Comparison of ENCODE assay signal across 8 mouse cellular contexts in genomic region chr4:134251241-134252130, GRCm38 (mm10). TPM values are rescaled to one million over a fixed set of nuclear protein-coding genes. Genes with fewer than 3 reads are reported as not detected.
DNase-seq lines count a peak whose midpoint lies in the region; ATAC-seq and TF ChIP-seq lines count a peak whose summit lies in the region.

No protein-coding gene starts in this region.

- ATAC-seq in megakaryocyte, adult 5-6 weeks (ENCODE audit: poor library complexity, severe bottlenecking), result no peak
- no peak; the same call in 1 of the 2 replicates for ATAC-seq in heart, postnatal 0 days (ENCODE audit: insufficient read depth, low read depth)
- peak; percentile 63 for ATAC-seq in midbrain, embryonic 14.5 days (ENCODE audit: low FRiP score, low TSS enrichment)

- H3K4me1 ChIP-seq in megakaryocyte, embryonic 14.5 days, result peaks cover 52% of the 10 kb centered on the region
- H3K4me1 ChIP-seq in heart, postnatal 0 days (ENCODE audit: control insufficient read depth, insufficient read depth), result peaks cover 21% of the 10 kb centered on the region; the same call in 1 of the 2 replicates
- H3K4me1 ChIP-seq in midbrain, embryonic 14.5 days (ENCODE audit: control insufficient read depth, insufficient read depth, low read length), result peaks cover 35% of the 10 kb centered on the region

- H3K9me3 ChIP-seq in megakaryocyte, embryonic 14.5 days, result peaks cover 4% of the 10 kb centered on the region; the same call in 1 of the 2 replicates
- H3K9me3 ChIP-seq in heart, postnatal 0 days (replicated peaks; ENCODE audit: control insufficient read depth, low read length), result no peaks in the 10 kb centered on the region
- H3K9me3 ChIP-seq in midbrain, embryonic 14.5 days (ENCODE audit: control insufficient read depth, low read length), result no peaks in the 10 kb centered on the region

- WGBS in heart, postnatal 0 days, result under 1% methylated on average over 85 of the region's 91 CpGs
- WGBS in midbrain, embryonic 14.5 days, result under 1% methylated on average over 91 of the region's 91 CpGs

- intact Hi-C loops in left cerebral cortex, postnatal 4 days (cut with DNase I), result no loop called here

- TF ChIP-seq EP300 in heart, postnatal 0 days (IDR thresholded peaks at IDR 0.05; ENCODE audit: low read depth), result no peak

- TF ChIP-seq CTCF in heart, postnatal 0 days (IDR thresholded peaks at IDR 0.05; ENCODE audit: low read depth), result no peak

- peak; percentile 72 for DNase-seq in embryo, embryonic 9.5 days (ENCODE audit: extremely low spot score)
- no peak for DNase-seq in heart, postnatal 0 days (ENCODE audit: low spot score)
- peak; percentile 44 for DNase-seq in left cerebral cortex, postnatal 4 days
- DNase-seq in midbrain, embryonic 14.5 days, result peak; percentile 88
- DNase-seq in testis, postnatal 10 days (ENCODE audit: low spot score), result peak; percentile 66
- DNase-seq in MN1 (ENCODE audit: low spot score), result no peak

- peak overlapping the region; percentile 85 for H3K4me3 ChIP-seq in megakaryocyte, embryonic 14.5 days (replicated peaks)
- peak overlapping the region; percentile 38 for H3K4me3 ChIP-seq in heart, postnatal 0 days (ENCODE audit: low read depth, low read length)
- peak overlapping the region; percentile 55 for H3K4me3 ChIP-seq in midbrain, embryonic 14.5 days (replicated peaks; ENCODE audit: low read depth, low read length)

- H3K36me3 ChIP-seq in megakaryocyte, embryonic 14.5 days (replicated peaks; ENCODE audit: low read length), result no peaks in the 10 kb centered on the region
- no peaks in the 10 kb centered on the region for H3K36me3 ChIP-seq in heart, postnatal 0 days (replicated peaks; ENCODE audit: control insufficient read depth, insufficient read depth, low read length)
- H3K36me3 ChIP-seq in midbrain, embryonic 14.5 days (ENCODE audit: control insufficient read depth, insufficient read depth, low read length), result no peaks in the 10 kb centered on the region

- H3K4me2 ChIP-seq in heart, postnatal 0 days (ENCODE audit: low read depth, low read length), result peak overlapping the region; percentile 79
- peak overlapping the region; percentile 81 for H3K4me2 ChIP-seq in midbrain, embryonic 14.5 days (ENCODE audit: low read length)

- H3K27ac ChIP-seq in heart, postnatal 0 days (ENCODE audit: low read depth), result no peak overlapping the region
- H3K27ac ChIP-seq in midbrain, embryonic 14.5 days (replicated peaks; ENCODE audit: low read depth, low read length), result peak overlapping the region; percentile 70

- peak overlapping the region; percentile 4; the same call in 1 of the 2 replicates for H3K9ac ChIP-seq in heart, postnatal 0 days (replicated peaks; ENCODE audit: low read depth, low read length)
- H3K9ac ChIP-seq in midbrain, embryonic 14.5 days (replicated peaks; ENCODE audit: low read length), result peak overlapping the region; percentile 63

- peaks cover 98% of the 10 kb centered on the region for H3K27me3 ChIP-seq in megakaryocyte, embryonic 14.5 days (replicated peaks)
- H3K27me3 ChIP-seq in heart, postnatal 0 days (ENCODE audit: control insufficient read depth, insufficient read depth, low read length), result peaks cover 46% of the 10 kb centered on the region
- peaks cover 67% of the 10 kb centered on the region for H3K27me3 ChIP-seq in midbrain, embryonic 14.5 days (ENCODE audit: control insufficient read depth, insufficient read depth, low read length)

RNA-seq across cellular contexts. Expression of gene Grrp1, which starts 2.4 kb away (rescaled TPM):
- not detected in 2 replicates for polyA plus RNA-seq in megakaryocyte, embryonic 14.5 days (2012; ENCODE audit: insufficient read depth, low replicate concordance)
- total RNA-seq in megakaryocyte, adult 5-6 weeks (2015), result not detected in 2 replicates
- total RNA-seq in megakaryocyte, adult 5-6 weeks (2017), result not detected in 2 replicates
- total RNA-seq in heart, postnatal 0 days (2014; rRNA removed; ENCODE audit: low replicate concordance), result 18.4 and 26.1 TPM in 2 replicates
- 6.0 and 6.5 TPM in 2 replicates for polyA plus RNA-seq in heart, postnatal 0 days (2015; fragmentation: Nextera tagmentation; extraction: Ambion mirVana)
- total RNA-seq in left cerebral cortex, postnatal 4 days (2021), result 1 to 10 TPM; 7.5 to 8.4 TPM
- 11.1 and 17.6 TPM in 2 replicates for polyA plus RNA-seq in midbrain, embryonic 14.5 days (2014; fragmentation: Nextera tagmentation; extraction: Ambion mirVana)

RNA-seq across cellular contexts. Expression of gene Gm30191, which starts 4.8 kb away (rescaled TPM):
- not detected in 2 replicates for polyA plus RNA-seq in megakaryocyte, embryonic 14.5 days (2012; ENCODE audit: insufficient read depth, low replicate concordance)
- not detected in 2 replicates for total RNA-seq in megakaryocyte, adult 5-6 weeks (2015)
- total RNA-seq in megakaryocyte, adult 5-6 weeks (2017), result not detected in 2 replicates
- not detected in 2 replicates for total RNA-seq in heart, postnatal 0 days (2014; rRNA removed; ENCODE audit: low replicate concordance)
- polyA plus RNA-seq in heart, postnatal 0 days (2015; fragmentation: Nextera tagmentation; extraction: Ambion mirVana), result not detected in 2 replicates
- total RNA-seq in left cerebral cortex, postnatal 4 days (2021), result not detected
- polyA plus RNA-seq in midbrain, embryonic 14.5 days (2014; fragmentation: Nextera tagmentation; extraction: Ambion mirVana), result 0.49 TPM in 1 of 2 replicates, not detected in the other

RNA-seq across cellular contexts. Expression of gene Zfp593, which starts 6.1 kb away (rescaled TPM):
- polyA plus RNA-seq in megakaryocyte, embryonic 14.5 days (2012; ENCODE audit: insufficient read depth, low replicate concordance), result 27.6 and 28.1 TPM in 2 replicates
- 3.5 and 4.6 TPM in 2 replicates for total RNA-seq in megakaryocyte, adult 5-6 weeks (2015)
- 3.8 and 5.9 TPM in 2 replicates for total RNA-seq in megakaryocyte, adult 5-6 weeks (2017)
- 4.0 and 4.2 TPM in 2 replicates for total RNA-seq in heart, postnatal 0 days (2014; rRNA removed; ENCODE audit: low replicate concordance)
- 5.4 and 6.0 TPM in 2 replicates for polyA plus RNA-seq in heart, postnatal 0 days (2015; fragmentation: Nextera tagmentation; extraction: Ambion mirVana)
- total RNA-seq in left cerebral cortex, postnatal 4 days (2021), result 10 to 100 TPM; 15.4 to 16.5 TPM
- 13.1 and 14.2 TPM in 2 replicates for polyA plus RNA-seq in midbrain, embryonic 14.5 days (2014; fragmentation: Nextera tagmentation; extraction: Ambion mirVana)

RNA-seq across cellular contexts. Expression of gene E130218I03Rik, which starts 8.0 kb away (rescaled TPM):
- polyA plus RNA-seq in megakaryocyte, embryonic 14.5 days (2012; ENCODE audit: insufficient read depth, low replicate concordance), result not detected in 2 replicates
- not detected in 2 replicates for total RNA-seq in megakaryocyte, adult 5-6 weeks (2015)
- not detected in 2 replicates for total RNA-seq in megakaryocyte, adult 5-6 weeks (2017)
- total RNA-seq in heart, postnatal 0 days (2014; rRNA removed; ENCODE audit: low replicate concordance), result not detected in 2 replicates
- 0.16 and 0.20 TPM in 2 replicates for polyA plus RNA-seq in heart, postnatal 0 days (2015; fragmentation: Nextera tagmentation; extraction: Ambion mirVana)
- total RNA-seq in left cerebral cortex, postnatal 4 days (2021), result not detected
- polyA plus RNA-seq in midbrain, embryonic 14.5 days (2014; fragmentation: Nextera tagmentation; extraction: Ambion mirVana), result 0.30 and 0.43 TPM in 2 replicates

RNA-seq across cellular contexts. Expression of gene Cnksr1, which starts 13.3 kb away (rescaled TPM):
- not detected in 2 replicates for polyA plus RNA-seq in megakaryocyte, embryonic 14.5 days (2012; ENCODE audit: insufficient read depth, low replicate concordance)
- 0.11 TPM in 1 of 2 replicates, not detected in the other for total RNA-seq in megakaryocyte, adult 5-6 weeks (2015)
- total RNA-seq in megakaryocyte, adult 5-6 weeks (2017), result not detected in 2 replicates
- total RNA-seq in heart, postnatal 0 days (2014; rRNA removed; ENCODE audit: low replicate concordance), result 0.69 and 5.1 TPM in 2 replicates
- 0.66 and 0.77 TPM in 2 replicates for polyA plus RNA-seq in heart, postnatal 0 days (2015; fragmentation: Nextera tagmentation; extraction: Ambion mirVana)
- total RNA-seq in left cerebral cortex, postnatal 4 days (2021), result under 1 TPM; 0.22 to 0.36 TPM
- 0.20 TPM in 1 of 2 replicates, not detected in the other for polyA plus RNA-seq in midbrain, embryonic 14.5 days (2014; fragmentation: Nextera tagmentation; extraction: Ambion mirVana)

Comparison
In these comparisons a context has a peak if more than half of its experiments do, and no peak if none do; other contexts are left out.
1. DNase-seq: peak in embryo, embryonic 9.5 days (single experiment), left cerebral cortex, postnatal 4 days (single experiment), midbrain, embryonic 14.5 days (single experiment) and testis, postnatal 10 days (single experiment); none in heart, postnatal 0 days (single experiment) and MN1 (single experiment).
2. RNA of gene Grrp1, which starts 2.4 kb away (total RNA-seq): 18.4 to 26.1 TPM in heart, postnatal 0 days and 7.5 to 8.4 TPM in left cerebral cortex, postnatal 4 days; not detected in megakaryocyte, adult 5-6 weeks; every median in the first group is over 4 times any median in the second.
3. Peak in every context shown above with its lines, with median percentiles within 50 percentile points of each other: H3K4me3 ChIP-seq.